Mouse (Mus musculus): Measurements from ENCODE around the gene Trappc6a.

Trappc6a gene

DNA sequence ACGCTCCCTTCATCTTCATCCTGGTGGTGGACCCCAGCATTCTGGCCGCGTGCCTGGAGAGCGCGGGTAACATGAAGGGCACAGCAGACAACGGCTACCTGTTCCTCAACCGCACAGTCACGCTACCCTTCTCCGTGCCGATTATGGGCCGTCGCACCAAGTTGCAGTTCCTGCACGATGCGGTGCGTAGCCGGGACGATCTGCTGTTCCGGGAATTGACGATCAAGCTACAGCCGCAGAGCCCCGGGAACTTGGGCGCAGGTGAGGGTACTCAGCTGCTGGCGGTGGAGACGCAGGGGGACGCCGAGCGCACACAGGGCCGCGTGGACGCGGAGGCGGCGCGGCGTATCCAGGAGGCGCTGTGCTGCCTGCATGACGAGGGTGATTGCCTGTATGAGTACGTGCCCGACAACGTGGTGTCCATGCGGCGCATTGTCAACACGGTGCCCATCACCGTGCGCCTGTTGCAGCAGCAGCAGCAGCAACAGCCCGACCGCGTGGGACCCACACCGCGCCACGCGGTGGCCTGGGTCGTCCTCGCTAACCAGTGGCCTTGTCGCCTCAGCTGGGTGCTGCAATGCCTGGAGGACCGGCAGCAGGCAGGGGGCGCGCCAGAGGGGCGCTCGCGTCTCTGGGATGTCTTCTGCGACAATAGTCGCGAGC lies 15.7 kb downstream of the Trappc6a start:
- peak; percentile 16 for DNase-seq (ENCODE audit: low spot score)

DNA sequence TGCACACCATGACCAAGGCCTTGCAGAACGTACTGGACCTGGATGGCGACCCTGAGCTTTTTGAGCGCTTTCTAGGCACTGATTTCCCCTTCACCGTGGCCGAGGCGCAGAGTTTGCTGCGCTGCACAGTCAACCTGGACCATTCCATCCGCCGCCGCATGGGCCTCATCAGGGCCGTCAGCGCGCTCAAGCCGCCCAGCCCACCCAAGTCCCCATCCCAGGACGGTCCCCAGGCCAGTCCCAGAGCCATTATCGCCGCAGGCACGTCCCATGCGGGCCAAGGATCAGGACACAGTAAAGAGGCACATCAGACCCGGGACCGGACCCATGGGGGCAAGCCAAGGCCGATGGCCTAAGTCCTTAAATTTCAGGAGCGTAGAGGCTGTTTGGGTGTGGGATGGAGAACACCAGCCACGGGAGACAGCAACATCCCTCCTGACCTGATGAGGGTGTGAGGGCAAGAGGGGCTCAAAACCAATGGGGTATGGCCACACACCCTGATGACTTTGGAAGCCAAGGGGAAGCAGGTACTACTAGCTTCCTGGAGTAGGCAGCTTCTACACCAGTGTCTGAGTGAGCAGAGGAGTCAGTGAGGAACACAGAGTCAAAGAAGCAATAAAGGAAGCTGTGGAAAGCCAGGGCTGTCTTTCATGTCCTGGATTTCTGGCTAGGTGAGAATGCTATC lies 16.4 kb downstream of the Trappc6a start:
- DNase-seq (ENCODE audit: low spot score) = no peak

DNA sequence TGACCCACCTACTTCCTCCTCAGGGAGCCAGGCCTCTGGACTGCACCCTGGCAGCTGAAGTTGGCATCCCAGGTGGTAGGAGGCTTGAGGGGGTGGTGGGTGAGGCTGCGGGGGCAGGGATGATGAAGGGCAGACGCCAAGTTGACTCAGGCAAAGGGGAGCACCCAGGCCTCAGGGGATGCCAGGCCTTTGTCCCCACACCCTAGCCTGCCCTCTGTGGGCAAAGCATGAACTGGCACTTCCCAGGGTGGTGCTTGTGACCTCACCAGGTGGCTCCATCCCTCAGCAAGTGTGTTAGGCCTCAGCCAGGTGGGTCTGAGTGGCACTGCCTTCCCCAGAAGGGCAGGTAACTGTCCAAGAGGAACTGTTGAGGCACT lies 16.9 kb downstream of the Trappc6a start:
- DNase-seq (ENCODE audit: low spot score) = no peak

DNA sequence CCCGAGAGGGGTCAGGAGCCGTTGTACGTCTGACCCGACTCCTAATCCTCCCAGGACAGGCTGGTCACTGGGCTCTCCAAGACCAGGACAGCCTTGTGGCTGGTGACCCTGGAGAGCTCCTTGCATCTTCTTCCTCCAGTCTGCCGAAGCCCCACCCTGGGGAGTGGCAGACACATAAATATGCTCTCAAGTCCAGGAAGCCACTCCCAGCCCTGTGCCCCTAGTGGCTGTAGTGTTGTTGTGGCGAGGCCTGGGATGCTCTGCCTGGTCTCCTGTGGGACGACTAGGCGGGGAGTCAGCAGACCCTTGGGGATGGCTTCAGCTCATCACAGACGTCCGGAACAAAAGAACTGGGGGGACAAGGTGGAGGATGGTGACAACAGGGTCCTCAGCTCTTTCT lies 22.9 kb downstream of the Trappc6a start:
- DNase-seq (ENCODE audit: low spot score) = no peak

DNA sequence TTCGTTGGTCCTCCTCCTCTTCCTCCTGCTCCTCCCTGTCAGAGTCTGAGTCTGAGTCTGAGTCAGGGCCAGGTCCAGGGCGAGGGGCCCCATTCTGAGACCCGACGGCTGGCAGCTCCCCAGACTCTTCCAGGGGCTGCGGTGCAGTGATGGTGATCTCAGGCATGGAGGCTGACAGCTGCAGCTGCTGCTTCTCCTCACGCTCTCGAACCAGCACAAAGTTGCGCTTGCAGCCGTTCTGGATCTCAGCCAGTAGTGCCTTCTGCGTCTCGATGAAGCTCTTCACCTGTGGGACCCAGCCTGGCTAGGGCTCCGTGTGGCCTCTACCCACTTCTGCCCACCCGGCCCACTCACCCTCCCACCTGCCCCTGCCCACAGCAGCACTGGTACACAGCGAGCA lies 24.0 kb downstream of the Trappc6a start:
- no peak for DNase-seq (ENCODE audit: low spot score)

DNA sequence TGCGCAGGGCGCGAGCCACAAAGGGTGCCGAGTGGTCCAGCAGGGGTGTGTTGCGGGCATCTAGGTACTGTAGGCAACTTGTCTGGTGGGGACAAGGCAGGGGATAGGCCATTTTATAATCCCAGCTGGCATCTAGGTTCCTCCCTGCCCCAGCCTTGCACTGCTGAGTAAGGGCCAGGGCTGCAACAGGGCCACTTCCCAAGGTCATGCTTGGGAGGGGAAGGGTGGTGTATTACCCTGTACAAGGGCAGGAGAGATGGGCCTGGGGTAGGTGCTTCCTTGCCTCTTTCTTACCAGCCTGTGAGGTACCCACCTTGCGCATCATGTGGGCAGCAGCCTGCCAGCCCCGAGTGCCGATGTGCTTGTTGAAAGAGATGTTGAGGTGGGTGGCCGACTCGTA lies 26.5 kb downstream of the Trappc6a start:
- DNase-seq (ENCODE audit: low spot score) = no peak

DNA sequence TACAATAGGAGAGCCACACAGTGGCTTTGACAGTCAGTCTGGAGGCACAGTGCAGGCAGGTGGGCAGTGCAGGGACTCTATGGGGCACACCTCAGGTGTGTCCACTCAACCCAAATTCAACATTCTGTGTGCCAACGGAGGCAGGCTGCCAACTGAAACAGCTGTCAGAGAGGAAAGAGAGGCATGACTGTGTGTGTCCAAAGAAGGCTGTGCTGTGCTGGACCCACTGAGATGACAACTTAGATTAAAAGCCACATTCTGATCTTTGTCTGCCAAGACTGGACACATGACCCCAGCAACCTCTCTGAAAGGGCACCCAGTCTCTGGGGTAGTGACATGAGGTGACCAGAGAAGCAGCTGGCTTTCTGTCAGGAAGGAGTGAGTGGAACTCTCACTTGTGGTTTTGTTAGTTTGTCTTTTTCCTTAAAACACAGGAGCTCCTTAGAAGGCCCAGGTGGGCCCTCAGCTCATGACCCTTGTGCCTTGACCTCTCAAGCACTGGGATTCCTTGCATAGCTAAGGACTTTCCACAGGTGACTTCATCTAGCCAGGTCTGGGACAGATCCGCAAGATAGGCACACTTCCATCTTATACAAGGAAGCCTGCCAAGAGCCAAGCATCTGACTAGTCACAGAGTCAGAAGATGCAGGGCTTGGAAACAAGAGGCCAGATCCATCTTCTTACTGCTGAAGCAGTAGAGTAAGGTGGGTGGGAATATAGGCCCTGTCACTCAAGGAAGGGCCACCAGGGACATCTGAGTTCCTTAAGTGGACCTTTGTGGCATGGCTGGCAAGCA lies 32.8 kb downstream of the Trappc6a start:
- DNase-seq (ENCODE audit: low spot score) = no peak

DNA sequence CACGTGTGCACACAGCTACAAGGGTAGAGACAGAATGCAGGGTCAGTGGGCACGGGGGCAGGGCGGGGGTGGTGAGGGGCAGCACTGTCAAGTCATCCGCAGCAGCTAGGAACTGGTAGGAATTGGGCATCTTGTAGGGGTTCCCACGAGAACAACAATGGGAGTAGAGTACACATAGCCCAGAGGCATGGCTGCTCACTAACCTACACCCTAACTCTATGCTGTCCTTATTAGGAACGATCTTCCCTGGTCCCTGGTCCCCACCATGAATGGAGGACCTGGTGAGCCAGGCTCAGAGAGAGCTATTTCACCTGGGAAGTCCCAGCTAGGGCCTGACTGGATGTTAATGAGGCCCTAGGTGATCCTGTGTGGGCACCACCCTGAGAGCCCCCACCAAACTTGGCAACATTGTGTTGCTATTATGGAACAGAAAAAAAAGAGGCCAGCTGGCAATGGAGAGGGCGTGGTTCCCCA lies 33.5 kb downstream of the Trappc6a start:
- DNase-seq (ENCODE audit: low spot score) = no peak

DNA sequence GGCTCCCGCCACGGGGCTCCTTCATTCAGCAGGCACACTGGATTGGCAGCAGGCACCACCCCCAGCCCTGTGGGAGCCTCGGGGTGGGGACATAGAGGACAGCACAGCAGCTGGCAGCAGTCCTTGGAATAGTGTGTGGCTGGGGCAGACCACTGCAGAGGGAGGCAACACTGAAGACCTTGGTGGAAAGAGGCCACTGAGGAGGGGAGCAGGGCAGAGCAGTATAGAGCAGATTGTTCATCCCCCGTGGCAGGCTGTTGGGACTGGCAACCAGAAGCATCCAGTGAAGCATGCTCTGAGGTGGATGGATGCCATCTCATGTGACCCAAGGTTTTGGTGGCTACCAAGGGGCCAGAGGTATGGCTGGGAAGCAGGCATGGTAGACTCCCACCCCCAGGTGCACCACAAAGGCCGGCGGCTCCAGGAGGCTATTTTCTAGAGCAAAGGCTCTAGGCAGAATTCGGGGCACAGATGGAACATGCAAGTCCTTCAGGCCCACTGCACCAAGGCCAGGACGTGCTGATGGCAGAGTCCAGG lies 34.0 kb downstream of the Trappc6a start:
- DNase-seq (ENCODE audit: low spot score) = no peak

DNA sequence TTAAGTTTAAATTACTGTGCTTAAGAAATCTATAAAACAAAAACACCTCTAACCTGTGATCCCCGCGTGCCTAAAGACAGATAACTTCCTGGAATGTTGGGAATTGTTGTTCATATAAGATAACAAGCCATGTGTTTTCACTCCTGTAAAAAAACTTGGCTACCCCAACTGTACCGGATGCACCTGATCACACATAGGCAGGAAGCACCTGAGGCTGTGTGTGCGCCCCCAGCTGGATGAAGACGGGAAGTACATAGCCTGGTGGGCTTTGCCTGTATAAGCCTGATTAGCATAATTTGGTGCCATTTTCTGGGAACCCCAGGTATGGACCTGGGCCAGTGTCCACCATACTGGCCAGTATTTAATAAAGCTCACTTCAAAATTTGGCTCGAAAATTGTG lies 35.4 kb downstream of the Trappc6a start:
- peak; percentile 66 for DNase-seq (ENCODE audit: low spot score)

DNA sequence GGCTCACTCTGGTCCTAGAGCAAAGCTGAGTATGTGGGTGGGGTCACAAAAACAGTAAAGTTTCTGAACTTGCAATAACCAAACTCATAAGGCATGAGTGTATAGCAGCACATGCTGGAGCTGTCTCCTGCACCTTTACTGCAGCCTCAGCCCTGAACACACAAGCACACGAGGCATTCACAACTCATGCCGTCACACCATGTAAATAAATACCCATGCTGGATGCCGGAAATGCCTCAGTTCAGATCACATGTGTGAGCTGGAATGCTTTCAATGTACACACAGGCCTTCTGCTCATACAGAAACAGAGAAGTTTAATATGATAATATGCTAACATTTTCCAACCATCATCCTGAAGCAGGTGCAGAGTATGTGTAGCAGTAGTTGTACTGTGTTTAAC lies 37.8 kb downstream of the Trappc6a start:
- DNase-seq (ENCODE audit: low spot score) = no peak

DNA sequence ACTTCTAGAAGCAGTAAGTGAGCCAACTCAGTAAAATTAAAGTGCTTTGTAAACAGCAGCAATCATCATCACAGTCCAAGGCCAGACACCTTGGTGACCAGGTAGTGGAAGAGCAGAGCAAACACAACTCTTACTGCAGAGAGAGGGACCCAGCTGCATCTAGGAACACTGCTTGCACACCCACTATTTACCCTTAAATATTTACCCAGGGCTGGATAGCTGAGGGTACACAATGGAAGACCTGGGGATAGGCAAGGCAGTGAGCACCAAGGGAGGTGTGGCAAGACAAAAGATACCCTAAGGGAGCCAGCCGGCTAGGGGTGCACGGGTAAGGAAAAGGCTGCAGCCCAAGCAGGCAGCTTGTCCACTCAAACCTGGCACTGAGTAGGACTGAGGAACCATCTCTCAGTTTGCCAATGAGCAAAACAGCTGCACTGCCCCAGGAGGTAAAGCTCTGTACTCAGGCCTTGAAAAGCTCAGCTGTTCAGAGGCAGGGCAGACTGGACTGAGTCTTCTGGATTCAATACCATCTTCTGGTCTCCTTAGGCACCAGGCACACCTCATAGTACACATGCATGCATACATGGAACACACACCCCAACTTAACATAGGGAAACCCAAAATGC lies 39.3 kb downstream of the Trappc6a start:
- no peak for DNase-seq (ENCODE audit: low spot score)

DNA sequence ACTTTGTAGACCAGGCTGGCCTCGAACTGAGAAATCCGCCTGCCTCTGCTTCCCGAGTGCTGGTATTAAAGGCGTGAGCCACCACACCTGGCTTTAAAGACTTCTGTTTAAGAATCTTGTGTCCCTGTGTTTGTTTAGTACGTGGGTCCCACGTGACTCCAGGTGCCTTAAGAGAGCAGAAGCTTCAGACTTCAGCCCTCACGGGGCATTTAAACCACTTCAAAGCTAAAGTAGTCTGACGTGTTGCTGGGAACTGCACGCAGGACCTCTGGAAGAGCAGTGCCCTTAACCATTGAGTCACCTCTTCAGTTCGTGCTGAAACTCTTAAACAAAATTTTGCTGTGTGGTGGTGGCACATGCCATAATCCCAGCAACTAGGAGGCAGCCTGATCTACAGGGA lies 41.2 kb downstream of the Trappc6a start:
- peak; percentile 46 for DNase-seq (ENCODE audit: low spot score)

DNA sequence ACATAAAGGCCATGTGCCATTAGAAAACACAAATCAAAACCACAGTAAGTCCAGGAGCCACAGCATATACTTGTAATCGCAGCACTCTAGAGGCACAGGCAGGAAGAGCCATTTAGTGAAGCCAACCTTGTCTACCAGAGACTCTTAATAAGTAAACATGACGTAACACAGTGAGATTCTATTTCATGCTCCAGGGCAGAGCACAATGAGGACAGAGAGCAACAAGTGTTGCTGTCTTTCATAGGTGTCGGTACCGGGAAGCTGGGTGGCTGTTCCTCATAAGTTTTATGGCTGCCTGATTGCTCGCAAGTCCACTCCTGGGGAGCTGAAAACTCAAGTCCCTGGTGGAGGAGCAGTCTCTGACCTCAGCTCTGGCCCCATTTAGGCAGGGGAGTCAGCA lies 43.4 kb downstream of the Trappc6a start:
- no peak for DNase-seq (ENCODE audit: low spot score)

DNA sequence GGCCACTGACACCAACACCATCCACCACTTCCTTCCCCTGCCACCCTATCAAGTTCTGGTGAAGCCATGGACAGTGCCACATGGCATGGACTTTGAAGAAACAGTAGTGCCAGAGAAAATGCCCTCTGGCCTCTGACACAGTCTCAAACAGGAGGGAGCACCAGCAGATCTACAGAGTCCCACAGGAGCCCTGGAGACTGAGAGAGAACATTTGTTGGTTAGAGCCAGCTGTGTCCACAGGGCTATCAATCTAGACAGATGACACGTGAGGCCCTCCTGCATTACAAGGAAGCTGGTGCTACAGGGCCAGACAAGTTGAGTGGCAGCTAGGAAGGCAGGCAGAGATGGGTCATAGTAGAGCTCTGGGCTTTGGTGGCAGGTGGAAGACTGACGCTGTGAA lies 44.2 kb downstream of the Trappc6a start:
- DNase-seq (ENCODE audit: low spot score) = no peak

DNA sequence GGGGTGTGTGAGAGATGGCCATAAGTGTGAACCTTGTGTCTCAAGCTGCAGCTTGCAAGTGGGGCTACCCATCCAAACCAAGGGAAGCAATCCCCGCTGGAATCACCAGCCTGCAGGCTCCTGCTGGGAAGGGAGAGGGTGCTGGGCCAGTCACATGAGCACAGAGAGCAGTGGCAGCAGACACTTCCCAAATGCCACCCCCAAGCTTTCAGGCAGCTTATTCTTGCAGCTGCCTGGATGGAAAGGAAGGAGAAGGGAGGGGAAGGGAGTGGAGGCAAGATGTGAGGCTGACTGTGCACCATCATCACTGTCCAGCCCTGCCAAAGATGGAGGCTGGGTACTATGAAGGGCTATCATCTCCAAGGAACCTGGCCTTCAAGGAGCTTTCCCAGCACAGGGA lies 46.0 kb downstream of the Trappc6a start:
- no peak for DNase-seq (ENCODE audit: low spot score)

DNA sequence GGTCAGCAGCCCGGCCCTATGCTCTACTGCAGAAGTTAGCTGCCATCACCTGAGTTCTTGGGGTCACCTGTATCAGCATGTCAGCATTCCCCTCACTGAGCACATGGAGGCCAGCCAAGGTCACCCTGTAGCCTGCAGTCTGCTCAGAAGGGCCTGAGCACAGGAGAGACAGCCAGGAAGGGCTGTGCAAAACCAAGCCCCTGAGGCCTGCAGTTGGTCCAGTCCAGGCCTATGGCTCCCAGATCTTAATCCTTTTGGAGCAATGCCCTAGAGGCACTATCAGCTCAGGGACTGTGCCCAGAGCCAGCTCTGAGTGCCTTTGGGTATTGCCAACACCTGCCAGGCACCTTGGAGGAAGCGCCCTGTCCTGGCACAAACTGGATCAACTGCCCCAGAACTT lies 48.9 kb downstream of the Trappc6a start:
- no peak for DNase-seq (ENCODE audit: low spot score)

DNA sequence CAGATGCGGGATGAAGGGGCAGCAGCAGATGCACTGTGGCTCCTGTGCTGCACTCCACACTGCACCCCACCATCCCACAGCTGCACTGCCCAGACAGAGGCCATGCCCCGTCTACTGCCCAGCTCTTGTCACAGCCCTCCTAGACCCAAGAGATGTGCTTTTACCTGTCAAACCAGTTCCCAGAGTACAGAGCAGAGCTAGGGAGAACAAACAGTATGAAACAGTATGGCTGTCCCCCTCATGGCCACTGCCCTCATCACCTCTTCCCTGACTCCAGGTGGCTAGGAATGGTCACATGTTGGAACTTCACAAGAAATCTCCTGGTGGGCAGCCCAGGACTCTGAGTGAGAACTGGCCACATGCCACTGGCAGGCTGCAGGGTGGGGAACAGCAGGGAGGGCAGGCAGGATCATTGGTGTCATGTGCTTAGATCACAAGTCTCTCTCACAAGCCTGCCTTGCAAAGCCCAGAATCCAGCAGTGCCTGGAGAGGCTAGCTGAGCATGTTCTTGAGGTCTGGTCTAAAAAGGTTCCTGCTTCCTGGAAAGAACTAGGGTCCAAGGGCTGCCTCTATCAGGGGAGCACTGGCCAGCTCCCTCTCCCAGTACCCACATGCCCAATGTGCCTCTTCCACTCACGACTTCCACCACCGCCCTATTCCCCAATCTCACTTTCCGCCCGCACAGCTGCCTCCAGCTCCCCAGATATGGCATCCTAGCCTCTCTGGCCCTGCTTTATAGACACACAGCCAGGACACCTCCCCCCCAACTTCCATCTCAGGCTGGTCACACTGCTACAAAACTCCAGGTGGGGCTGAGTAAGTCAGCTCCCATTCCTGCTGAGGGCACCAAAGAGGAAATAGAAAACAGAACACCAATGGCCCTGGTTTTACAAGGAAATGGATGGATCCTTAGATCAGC lies 50.0 kb downstream of the Trappc6a start:
- no peak for DNase-seq (ENCODE audit: low spot score)

DNA sequence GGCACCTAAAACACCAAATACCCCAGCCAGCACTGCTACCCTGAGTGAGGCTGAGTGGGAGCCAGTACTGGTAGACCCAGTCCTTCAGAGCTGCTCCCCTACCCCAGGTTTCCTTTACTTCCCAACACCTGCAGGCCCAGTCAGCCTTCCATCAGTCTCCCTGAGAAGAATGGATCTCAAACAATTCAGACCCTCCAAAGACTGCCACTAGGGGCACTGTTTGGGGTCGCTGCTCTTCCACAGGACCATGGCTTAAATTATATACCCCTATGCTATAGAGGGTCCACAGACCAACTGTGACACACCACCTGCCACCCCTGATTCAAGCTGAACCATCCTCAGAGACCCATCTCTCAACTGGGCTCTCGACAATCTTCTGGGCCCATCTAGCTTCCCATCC lies 50.8 kb downstream of the Trappc6a start:
- DNase-seq (ENCODE audit: low spot score) = no peak

DNA sequence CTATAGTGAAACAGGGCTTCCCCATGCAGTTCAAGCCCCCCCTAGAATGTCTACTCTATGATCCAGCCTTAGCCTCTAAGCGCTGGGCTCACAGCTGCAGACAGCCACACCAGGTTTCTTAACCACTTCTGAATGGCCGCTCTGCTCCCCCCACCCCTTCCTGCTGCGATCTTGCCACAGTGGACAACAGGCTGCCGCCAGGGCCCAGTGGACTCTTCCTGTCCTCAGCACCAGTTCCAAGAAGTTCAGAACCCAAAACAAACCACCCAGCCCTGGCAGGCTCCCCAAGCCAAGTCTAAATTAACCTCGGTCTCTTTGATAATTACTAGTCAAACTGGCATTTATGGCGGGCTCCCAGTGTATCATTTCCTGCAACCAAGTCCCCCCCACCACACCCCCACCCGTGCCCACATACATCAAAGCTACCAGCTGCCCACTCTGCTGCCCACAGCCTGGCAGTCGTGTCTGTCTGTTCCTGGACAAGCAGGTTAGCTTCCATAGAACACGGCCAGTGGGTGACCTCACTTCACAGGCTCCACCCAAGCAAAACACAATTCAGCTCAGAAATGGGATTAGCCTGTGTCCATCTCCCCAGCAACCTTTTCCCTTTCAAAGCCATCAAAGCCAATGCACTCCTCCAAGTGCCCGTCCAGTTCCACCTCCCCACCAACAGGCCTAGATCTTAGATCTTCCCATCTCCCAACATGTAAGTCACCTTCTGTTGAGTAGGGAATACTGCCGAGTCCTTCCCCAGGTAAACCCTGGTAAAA lies 52.5 kb downstream of the Trappc6a start:
- DNase-seq (ENCODE audit: low spot score) = no peak

DNA sequence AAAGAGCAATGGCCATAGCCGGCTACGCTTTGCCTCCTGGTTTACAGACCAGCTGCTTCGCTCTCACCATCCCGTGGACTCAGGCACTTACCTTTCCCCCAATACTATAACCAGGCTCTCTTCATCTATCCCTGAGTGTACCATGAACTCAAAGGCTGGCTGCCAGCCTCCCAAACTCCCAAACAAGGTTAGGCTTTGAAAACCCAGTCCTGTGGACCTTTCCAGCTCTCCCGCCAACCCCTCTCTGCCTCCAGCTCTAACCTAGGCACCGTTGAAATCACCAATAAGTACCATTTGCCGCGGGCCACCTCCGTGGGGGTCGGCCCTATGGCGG lies 53.2 kb downstream of the Trappc6a start:
- no peak for DNase-seq (ENCODE audit: low spot score)
